Mouse (Mus musculus) NIH3T3 (cell line): ENCODE data around the gene Mapkbp1.
A peak's percentile ranks its signal among the peaks of the same experiment; 100 is the strongest.

Experiments
- DNase-seq: peaks from one replicate; pipeline ENCODE4 v3.0.0-alpha.2; 2012; ENCODE audit warnings: low read depth

Gene Mapkbp1

GRCm38 (mm10) chr2:120054771-120055552 is 82.5 kb downstream of the Mapkbp1 start:
- DNase-seq: no peak

DNA sequence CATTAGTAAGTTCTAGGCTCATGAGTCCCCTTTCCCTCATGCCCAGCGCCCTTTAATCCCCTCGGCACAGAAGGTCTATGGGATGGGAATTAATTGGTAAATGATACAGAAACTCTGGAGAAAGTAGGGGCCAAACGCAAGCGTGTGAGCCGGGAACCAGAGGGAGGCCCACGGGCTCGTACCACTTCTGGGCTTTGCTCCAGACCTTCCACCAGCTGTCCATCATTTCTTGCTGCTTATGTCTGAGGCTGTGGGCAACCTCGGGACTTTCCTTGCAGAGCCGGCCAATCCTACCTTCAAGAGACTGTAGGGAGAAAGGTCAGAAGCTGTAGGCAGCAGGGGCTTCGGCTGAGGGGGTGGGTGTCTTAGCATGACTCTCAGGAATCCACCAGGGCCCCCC is 83.4 kb downstream of the Mapkbp1 start:
- DNase-seq: no peak

DNA sequence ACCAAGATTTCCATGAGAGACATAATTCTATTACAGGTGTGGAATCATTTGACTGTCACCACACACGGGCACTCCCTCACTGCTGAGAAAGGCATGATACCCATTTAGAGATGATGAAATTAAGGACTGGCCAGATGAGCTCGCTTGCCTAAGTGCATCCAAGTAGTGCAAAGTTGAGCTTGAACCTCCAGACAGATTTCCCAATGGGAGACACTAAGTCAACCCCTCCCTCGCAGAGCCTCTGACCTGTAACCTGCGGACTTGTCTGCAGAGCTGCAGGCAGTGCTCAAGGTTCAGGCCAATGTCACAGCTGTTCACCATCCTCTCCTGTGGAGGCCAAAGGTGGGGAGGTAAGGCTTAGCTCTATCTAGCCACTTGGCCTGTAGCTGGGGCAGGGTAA is 86.3 kb downstream of the Mapkbp1 start:
- no peak for DNase-seq

DNA sequence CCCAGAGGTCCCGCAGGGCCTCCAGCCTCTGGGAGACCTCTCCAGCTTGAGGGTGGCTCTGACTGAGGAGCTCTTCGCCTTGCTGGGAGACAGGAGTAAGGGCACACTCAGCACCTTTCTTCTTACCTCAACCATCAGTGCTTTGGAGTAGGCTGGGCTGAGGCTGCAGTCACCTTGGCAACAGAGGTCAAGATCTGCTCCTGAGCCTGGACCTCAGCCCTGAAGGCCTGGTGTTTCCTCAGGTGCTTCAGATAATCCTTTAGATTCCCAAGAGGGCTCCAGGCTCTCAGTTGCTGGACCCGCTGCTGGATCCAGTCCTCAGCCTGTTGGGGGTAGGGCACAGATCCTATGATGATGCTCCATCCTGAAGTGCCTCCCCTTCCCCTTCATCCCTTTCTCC is 87.0 kb downstream of the Mapkbp1 start:
- DNase-seq: no peak

DNA sequence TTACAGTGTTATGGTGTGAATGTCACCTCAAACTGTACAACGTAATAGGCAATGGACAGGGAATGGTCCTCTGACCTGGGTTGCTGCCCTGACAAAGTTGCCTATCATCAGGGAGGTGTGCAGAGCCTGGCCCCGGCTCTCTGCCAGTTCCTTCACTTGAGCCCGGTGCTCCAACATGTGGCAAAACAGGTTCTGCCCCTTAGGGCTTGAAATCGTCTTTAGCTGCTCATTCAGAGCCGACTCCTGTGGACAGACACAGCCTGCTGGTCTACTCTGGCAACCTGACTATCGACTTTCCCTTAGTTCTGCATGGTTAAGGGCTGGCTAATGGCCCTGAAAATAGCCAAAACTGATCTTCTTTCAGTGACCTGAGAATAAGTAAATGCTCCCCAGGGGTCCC is 87.7 kb downstream of the Mapkbp1 start:
- DNase-seq: no peak

DNA sequence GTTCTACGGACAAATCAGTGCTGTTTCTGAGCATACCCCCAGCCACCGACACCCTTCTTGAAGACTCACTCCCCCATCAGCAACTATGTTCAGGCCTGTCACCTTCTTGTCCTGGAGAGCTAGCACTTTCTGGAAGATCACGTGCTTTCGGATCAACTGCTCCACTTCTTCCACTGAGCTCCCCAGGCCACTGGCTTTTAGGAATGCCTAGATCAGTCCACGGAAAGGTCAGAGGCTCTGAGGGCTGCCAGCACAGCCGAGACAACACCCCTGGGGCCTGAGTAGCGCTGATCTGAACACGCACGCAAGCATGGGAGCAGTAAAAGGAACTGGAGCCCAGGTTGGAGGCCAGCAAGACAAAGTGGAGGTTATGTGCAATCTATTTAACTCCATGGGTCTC is 88.2 kb downstream of the Mapkbp1 start:
- DNase-seq: no peak

DNA sequence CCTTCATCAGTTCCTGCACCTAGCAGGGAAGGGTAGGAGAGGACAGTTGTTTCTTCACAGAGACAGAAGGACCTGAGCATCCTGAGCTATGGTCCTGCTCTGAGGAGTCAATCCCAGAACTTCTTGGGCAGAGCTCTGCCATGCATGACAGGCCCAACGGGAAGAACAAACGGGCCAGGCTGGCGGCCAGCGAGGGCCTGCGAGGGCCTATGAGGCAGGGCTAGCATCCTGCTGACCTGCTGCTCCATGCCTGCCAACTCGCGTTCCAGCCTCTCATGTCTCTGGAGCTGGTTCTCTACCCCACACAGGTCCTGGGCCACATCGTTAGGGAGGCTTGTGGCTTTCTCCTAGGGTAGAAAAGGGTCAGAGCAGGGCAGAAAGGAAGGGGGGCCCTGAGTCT is 89.7 kb downstream of the Mapkbp1 start:
- DNase-seq: no peak

- no peak for DNase-seq
Observed at GRCm38 (mm10) chr2:120064639-120065038, 92.1 kb downstream of the Mapkbp1 start.

GRCm38 (mm10) chr2:120065243-120065642 is 92.7 kb downstream of the Mapkbp1 start:
- DNase-seq: no peak

DNA sequence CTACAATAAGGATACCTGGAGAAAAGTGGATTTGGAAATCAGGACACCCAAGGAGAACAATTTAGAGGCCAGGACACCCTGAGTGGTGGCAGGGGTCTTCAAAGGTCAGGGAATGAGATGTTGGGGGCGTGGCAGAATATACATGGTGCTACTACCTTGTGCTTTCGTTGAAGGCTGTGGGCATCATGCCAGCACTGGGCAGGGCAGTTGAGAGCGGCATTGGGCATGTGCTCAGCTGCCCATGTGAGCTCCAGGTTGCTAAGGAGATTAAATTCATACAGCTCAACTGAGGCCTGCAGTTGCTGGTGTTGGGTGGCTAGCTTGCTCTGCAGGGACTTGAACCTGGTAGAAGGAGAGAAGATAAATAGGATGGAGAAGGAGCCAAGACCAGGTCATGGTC is 93.7 kb downstream of the Mapkbp1 start:
- DNase-seq: peak; percentile 36

- peak; percentile 55 for DNase-seq
Observed at GRCm38 (mm10) chr2:120068555-120069465, 96.3 kb downstream of the Mapkbp1 start.

GRCm38 (mm10) chr2:120069466-120069990 is 97.0 kb downstream of the Mapkbp1 start:
- DNase-seq: no peak

DNA sequence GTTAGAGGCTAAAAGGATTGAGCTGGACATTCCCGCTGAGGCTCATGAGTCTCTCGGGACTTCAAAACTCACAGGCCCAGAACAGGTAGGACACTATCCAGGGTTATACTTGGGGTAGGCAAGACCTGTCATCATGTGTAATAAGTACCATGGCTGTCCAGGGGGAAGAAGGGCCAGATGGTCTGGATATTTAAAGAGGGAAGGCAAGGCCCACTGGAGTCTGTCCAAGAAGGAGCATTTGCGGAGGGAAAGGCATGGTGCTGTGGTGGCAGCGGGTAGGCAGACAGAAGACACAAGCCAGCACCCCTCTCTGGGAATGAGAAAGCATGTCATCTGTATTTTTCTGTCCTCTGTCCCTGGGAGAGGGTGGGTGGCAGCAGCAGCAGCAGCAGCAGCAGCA is 101.6 kb downstream of the Mapkbp1 start:
- no peak for DNase-seq

GRCm38 (mm10) chr2:120076076-120076705 is 103.7 kb downstream of the Mapkbp1 start:
- DNase-seq: no peak
